Mouse (Mus musculus) MEL-GATA-1-ER (cell line): Measurements from ENCODE around the gene Osbpl10.

Source experiments
- DNase-seq: peaks from one replicate; pipeline ENCODE4 v3.0.0-alpha.2; 2012; ENCODE audit warnings: low read depth; ENCODE audit errors: extremely low read depth

Gene Osbpl10

DNA sequence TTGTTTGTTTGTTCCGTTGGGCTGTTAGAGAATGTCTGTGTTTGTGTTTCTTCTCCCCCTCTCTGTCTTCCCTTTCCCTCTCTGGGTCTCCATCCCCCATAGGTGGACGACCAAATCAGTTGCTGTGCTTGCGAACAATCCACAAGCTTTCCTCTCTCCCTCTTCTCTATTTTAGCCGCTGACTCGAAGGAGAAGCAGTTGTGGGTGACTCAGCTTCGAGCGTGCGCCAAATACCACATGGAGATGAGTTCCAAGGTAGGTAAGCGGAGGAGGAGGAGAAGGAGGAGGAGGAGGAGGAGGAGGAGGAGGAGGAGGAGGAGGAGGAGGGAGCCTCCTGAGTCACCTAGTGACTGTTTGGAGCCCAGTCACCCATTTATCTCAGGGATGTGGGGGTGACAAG is 88.7 kb downstream of the Osbpl10 start:
- DNase-seq: no peak

DNA sequence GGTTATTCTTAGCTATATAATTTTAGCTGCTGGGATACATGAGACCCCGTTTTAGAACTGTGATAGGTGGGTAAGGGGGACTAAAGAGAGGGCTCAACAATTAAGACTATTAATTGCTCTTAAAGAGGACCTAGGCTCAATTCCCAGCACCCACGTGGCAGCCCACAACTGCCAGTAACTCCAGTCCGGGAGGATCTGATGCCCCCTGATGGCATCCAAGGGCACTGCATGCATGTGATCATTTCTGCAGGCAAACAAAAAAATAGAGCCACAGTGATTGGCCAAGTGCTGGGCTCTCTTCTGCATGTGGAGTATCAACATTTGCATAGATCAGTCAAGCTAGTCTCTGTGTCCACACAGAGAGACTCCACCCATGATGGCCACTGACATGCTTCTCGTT is 96.8 kb downstream of the Osbpl10 start:
- no peak for DNase-seq

DNA sequence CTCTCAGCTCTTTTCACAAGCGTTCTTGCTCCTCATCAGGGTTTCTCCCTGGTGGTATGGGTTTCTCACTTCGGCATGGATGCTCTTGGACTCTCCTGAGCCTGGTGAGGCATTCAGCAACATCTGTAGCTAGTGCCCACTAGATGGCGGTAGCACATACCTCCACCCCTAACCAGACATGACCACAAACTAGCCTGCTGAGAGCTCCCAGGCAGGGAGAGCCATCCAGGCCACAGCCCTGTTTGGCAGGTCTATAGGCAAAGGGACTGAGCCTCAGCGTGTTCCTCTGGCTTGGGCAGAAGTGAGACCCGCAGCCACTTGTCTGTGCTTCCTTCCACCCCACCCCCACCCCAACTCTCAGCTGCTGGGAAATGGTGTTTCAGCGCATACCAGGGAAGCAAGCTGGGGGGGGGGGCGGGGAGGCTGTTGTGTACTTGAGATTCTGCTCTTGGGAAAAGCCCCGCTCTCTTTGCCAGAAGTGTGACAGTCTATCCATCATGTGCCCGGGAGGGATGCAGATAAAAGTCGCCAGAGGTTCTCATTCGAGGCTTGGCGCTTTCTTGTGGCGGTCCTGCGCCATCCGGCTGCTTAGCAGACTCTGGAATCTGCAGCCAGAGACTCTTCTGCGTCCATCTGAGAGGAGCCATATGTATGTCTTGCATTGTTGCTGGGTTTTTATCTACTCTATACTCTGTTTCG is 110.1 kb downstream of the Osbpl10 start:
- DNase-seq: no peak

DNA sequence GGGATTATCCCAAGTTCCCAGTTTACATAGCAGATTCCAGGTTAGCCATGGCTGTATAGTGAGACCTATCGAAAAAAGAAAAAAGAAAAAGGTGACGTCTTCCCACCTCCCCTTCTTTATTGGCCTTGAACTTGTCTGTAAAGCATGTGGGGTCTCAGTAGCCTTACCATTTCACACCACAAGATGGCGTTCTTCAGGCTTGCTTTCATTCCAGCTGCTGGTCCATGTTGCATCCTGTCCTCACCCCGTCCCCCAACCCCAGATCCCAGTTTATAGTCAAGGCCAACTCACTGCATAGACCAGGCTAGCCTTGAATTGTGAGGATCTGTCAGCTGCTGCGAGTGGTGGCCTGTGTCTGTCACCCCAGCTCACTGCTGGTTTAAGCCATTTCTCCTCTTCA is 111.3 kb downstream of the Osbpl10 start:
- DNase-seq: no peak

DNA sequence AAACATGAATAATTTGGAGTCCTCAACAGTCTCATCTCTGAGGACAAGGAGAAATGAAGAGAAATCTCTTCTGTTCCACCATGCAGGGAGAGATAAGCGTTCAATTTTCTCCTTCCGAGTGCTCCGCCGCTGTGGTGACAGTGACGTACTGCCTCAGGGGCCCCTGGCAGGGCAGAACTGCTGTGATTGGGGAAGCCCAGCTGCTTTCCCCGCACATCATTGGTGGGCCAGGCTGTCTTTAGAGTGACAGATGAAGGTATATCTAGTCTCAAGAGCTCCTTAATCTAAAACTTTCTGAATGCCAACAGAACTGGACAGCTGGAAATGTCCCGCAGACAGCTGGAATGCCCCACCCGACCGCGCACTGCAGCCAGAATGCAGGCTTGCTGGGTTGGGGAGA is 118.1 kb downstream of the Osbpl10 start:
- DNase-seq: no peak

DNA sequence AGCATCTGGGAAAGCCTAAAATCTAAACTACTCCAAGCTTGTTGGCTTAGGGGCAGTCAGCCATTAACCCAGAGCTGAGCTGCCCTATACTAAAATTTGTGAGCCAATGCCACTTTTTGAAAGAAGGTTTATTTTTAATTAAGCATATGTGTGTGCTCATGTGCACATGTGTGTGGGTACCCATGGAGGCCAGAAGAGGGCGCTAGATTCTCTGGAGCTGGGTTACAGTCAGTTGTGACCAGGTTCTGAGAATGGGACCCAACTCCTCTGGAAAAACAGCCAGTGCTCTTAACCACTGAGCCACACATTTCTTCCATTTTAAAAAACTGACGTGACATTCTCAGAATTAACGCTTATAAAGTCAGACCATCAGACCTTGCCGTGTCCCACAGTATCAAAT is 119.0 kb downstream of the Osbpl10 start:
- no peak for DNase-seq

DNA sequence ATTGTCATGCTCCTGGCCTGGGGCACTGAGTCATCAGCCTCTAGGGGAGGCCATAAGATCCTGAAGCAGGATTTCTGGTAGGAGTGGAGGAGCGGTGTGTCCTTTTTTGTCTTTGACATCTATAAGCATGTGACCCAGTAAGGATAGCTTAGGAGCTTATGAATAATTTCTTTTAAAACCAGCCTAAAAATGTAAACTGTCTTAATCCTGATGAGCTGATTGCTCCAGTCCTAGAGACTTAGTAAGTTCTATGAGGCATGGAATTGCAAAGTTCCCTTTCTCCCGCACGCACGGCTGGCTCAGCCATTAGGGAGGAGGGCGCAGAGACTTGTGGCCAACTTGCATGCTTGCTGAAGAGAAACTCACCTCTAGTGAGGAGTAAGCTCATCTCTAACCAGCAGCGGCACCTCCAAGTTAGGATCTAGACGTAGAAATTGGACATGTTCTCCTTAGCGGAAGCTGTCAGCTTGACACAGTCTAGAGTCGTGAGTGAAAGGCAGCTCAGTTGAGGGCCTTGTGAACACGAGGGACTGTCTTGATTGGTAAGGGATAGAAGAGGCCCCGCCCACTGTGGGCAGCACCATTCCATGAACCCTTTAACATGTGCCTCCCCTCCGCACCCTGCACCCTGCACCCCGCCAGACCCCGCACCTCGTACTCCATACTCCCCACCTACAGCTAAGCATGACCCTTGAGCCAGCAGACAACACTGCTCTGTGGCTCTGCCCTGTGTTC is 122.0 kb downstream of the Osbpl10 start:
- no peak for DNase-seq

DNA sequence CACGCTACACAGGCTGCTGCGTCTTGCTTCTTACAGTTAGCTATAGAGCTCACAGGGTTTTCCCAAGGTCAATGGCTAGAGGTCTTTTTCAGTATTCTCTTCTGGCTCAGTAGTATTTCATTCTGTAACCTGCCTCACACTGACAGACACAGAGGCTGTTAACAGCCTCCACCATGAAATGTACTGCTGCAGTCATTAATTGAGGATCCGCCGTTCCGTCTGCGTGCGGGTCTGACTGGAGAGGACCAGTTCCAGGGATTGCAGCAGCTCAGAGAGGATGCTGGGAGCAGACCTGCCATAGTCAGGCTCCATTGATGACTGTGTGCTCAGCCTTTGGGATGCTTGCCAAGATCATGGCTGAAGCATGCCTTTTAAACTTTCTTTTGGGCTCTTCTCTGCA is 129.1 kb downstream of the Osbpl10 start:
- DNase-seq: no peak

DNA sequence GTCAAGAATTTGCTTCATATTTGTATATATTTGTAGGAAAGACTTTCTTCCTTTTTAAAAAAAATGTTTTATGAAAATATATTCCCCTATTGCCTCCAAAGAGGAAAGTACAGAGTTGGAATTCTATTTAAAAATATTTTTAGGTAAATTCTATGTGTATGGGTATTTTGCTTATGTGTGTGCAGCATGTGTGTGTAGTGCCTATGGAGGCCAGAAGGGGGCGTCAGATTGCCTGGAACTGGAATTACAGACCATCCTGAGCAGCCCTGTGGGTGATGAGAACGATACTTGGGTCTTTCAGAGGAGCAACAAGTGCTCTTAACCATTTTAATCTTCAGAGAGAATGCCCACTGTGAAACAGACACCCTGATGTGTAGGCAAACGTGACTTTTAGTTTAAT is 132.3 kb downstream of the Osbpl10 start:
- no peak for DNase-seq

DNA sequence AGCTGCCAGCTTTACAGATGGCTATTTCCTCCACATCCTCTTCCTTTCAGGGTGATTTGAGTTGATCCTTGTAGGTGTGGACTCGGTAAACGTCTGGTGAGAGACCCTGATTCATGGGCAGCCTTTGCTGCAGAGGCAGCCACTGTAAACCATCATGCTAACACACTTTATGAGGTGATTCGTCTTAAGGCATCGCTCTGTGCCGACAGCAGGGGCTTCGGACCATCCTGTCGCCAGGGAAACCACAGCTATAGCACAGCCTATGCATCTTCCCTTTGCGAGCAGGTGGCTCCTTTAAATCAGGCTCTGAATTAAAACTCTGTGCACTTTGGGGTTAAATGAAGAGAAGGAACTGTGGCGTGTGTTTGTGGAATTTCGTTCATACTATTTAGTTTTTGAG is 138.9 kb downstream of the Osbpl10 start:
- no peak for DNase-seq

DNA sequence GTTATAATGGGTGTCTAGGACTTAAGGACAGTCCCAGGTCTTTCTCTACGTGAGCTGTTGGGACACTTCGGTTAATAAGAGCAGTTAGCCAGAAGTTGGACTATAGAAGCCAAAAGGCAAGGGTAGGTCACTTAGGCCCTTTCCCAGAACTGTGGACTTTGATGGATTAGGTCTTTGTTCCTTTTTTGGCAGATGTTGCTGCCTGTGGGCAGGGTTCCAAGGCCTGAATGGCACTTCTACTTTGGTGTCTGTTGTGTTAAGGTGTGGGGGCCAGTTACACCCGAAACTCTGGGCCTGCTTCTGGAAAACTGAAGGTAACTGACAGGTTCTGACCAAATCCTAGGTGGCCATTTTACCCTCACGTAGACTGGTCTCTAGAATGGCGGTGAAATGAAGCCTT is 141.9 kb downstream of the Osbpl10 start:
- DNase-seq: no peak

DNA sequence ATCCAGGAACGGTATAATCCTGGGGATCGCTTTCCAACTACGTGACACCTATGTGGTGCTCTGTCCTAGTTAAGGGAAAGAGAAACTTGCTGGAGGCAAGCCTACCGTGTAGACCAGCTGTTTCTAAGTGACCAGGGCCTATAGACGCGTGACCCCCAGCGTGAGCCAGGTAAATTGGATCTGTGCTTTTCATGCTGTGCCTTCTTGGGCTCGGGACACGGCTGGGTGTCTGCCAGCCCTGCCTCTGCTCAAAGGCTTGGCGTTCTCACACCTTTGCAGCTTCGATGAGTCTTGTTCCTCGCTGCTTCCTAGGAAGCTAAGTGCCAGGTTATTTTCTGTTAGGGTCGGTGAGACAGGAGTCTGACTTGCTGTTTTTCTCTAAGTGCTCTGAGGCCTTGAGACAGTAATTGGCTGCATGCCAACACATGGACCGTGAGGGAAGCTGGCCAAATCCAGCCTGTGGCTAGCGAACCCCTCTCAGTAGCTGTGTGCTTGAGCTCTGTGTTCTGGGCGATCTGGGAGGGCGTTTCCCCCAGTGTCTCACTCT is 142.4 kb downstream of the Osbpl10 start:
- no peak for DNase-seq

DNA sequence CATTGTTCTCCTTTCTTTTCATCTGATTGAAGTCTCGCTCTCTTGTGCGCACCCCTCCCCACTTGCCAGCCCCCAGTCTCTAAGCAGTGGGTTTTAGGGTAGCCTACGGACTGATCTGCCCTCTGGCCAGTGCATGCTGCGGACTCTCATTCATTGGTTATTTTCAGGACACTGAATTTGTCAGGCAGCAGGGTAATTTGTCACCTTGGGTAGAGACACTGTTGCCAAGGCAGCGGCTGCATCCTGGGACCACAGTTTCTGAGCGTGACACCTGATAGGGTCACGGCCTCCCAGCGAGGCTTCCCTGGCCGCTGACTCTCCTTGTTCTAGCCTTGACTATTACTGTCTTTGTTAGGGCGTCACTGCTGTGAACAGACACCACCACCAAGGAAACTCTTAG is 149.0 kb downstream of the Osbpl10 start:
- no peak for DNase-seq

DNA sequence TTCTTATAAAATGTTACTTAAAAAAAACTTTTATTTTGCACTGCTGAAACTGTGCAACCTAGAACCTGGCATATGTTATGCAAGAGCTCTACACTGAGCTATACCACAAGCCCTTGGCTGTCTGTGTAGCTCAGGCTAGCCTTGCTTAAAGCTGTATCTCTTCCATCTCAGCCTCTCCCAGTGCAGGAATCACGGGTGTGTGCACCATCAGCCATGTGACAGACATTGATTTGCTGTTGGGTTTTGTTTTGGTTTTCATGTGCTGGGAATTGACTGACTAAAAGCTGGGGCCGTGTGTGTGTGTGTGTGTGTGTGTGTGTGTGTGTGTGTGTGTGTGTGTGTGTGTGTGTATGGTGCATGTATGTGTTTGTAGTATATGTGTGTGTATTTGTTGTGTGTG is 155.6 kb downstream of the Osbpl10 start:
- DNase-seq: no peak

DNA sequence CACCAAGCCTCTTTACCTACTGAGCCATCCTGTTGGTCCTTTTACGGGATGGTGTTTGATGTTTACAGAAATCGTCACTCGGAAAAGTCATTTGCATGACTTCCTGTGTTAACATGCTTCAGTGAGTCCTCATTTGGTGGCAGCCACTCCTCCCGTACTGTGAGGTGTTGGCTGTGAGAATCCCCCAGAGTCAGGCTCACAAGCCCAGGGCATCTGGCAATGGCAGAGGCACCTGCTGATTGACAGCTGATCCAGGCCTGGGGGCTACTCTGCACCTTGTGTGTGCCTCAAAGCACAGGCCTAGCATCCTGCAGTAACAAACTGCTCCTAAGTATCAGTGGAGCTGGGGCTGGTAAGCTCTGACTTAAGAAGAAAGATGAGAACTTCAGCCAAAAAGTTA is 156.4 kb downstream of the Osbpl10 start:
- DNase-seq: no peak

DNA sequence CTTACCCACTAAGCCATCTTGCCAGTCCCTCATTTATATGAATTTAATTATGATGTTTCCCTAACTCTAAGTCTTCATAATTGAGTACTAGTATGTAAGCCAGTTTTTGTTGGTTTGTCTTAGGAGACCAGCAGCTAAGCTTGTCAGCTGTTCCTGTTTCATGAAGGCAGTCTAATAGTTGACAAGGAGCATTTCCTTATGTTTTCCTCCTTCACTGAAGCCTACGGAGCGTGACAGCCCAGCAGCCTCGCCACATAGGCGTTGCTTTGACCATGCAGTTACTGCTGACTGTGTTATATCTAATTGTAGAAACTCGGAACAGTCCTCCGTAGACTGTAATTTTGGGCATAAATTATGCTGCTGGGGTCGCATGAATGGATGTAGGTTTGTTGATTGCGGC is 157.0 kb downstream of the Osbpl10 start:
- no peak for DNase-seq

DNA sequence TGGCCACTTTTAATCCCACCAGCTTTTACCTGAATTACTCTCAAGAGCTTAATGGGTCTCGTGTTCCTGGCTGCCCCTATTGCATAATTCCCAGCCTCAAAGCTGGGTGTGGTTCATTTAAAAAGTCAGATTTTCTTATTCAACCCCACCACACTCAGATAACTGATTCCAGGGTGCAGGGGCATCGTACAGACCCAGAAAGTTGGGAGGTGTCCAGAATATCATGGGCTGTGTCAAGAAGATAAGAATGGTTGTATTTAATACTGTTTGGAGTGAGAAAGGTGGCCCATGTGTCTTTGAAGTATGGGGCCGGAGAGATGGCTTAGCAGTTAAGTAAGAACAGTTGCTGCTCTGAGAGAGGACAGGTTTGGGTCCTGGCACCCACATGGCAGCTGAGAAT is 159.5 kb downstream of the Osbpl10 start:
- DNase-seq: no peak

DNA sequence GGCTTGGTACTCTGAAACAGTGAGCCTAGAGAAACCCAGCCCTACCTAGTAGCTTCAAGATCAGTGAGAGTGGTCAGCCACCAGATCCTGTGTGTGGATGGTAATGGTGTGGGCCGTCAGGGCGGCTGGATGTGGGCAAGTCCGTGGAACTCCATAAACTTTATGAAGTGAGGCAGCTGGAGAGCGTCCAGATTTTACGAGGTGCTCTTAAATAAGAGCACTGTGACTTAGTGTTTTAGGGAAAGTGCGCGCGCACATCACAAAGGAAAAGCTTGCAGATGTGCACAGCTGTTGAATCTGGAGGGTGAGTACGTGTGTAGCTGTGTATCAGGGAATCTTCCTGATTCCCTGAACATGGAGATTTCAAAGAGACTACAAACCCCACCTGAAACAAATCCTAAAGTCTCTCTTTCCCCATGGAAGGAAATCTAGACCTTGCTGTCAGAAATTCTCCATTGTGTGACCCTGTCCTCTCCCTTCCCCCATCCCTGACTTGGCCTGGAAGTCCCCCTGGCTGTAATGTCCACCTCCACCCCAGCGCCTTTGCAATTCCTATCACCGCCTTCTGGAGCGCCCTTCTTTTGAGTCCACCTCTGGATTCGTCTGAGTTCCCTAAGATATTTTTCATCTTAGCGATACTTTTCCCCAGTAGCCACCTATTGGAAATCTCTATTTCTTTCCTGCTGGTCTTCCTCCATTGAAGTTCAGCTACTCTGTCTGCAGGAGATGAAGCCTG is 161.4 kb downstream of the Osbpl10 start:
- no peak for DNase-seq

DNA sequence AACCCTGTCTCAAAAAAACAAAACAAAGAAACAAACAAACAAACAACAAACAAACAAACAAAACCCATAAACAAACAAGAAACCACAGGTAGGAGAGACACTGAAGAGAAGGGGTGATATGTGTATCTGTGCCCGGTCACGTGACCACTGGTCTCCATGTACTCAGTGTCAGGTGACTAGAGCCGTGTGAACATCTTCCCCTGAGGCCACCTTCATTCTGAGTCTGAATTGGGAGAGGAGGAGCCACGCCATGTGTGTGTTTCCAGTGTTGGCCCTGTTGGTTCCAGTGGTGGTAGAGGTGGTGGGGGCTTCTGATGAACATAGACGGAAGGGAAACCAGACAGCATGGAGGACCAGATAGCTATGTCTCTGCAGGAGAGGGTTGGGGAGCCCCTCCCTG is 168.8 kb downstream of the Osbpl10 start:
- no peak for DNase-seq

DNA sequence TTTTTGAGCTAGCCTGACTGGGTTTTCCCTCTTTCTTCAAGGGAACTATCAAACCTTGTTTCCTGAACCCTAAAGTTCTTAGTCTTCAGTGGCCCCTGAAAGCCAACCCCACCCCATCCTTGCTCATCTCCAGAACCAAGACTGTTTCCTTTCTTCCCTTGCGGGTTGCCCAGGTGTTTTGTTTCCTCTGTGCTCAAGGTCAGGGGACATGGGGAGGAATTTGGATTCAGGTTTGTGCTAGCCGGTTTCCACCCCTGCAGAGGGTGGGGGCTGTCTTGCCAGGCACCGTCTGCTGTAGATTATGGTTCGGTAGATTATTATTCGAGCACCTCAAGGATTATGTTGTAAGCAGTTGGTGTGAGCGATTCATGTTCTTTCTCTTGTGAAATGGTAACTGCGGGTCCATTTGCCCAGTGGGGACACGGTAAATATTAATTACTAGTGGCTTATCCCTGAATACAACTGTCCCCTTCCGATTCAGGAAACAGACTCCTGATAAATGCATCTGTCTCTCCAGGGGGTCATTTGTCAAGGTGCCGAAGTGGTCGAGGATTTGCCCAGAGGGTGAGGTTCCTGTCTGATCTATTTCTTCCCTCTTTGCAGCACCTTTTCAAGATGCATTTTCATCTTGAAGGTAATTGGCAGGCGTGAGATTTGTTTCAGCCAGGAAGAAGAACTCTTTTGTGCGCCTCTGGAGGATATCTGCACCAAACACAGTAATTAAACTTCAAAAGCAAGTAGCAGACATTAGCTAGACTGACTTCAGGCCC is 169.4 kb downstream of the Osbpl10 start:
- no peak for DNase-seq

DNA sequence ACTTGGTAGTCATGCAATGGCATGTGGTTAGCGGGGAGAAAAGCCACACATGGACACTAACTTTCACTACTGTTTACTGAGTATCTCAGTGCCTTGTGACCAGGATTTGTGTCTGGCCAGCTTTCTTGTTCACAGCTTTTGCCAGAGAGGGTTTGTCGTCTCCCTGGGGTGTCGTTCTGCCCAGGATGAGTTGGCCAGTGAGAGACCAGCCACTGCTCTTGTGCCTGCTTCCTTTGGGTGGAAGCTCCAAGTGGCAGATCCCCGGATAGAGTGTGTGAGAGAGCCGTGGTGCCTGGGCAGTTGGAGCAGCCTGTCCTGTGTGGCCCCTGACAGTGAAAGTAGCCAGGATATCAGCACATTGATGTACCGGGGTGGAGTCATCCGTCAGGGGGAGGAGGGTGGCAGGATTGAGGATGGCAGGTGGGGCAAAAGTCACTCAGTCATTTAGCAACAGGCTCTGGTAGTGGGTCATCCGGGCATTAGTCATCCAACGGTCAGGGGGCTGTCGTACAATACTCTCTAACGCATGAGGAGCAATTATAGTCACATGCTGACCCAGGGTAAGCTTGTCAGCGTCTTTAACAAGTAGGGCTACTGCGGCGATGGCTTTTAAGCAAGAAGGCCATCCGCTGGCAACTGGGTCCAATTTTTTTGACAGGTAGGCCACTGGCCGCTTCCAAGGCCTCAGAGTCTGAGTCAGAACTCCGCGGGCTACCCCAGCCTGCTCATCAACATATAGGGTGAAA is 170.8 kb downstream of the Osbpl10 start:
- DNase-seq: no peak
